Mouse (Mus musculus): ENCODE results near the gene Zfp346. TPM values are rescaled to one million over a fixed set of nuclear protein-coding genes. Genes with fewer than 3 reads are reported as not detected.
A peak's percentile ranks its signal among the peaks of the same experiment; 100 is the strongest.
"Not testable (repeated sequence)": the region's sequence is repeated elsewhere in the genome, so short reads cannot be mapped to it uniquely, and the experiment has no call there.

Zfp346 gene
- 23.1 and 24.3 TPM in 2 replicates for polyA plus RNA-seq (2015; fragmentation: Nextera tagmentation; extraction: Ambion mirVana)

DNA sequence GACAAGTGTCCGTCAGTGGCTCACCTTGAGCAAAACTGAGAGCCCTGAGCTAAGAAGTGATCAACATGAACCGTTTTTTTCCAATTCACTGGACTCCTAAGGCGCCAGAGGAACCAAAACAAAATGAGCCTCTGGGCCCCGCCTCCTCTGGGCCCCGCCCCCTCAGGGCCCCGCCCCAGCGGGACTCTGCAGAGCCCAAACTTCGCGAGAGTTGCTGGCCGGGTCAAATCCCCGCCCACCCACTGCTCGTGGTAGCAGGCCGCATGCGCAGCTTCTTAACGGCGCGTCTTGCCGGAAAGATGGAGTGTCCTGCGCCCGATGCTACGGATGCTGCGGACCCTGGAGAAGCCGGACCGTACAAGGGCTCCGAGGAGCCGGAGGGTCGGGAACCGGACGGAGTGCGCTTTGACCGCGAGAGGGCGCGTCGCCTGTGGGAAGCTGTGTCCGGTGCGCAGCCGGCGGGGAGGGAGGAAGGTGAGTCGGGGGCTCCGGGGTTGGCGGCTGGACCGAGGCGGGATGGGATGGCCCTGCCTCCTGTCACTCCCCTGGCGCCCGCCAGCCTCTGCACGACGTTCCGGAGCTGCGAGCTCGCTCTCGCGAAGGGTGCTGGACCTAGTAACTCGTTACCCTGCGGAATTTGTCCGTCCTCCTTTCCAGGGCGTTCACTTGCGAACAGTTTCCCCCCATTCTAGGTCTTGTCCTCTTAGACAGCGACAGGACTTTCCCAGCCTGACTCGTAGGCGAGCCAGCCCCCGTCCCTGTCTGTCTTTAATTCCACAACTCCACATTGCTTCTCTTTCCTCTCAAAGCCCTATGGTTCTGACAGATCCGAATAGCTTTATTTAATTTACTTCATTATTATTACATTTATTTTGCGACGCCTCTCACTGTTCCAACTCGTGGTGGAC lies at the start of gene Zfp346:
TSS of gene Zfp346 (plus strand) at position 267 of the 908 bp plus-strand sequence.
- H3K9ac ChIP-seq = peak within 1 kb of the TSS; percentile 95
- H3K27ac ChIP-seq = peak within 1 kb of the TSS; percentile 81
- no peaks in the 10 kb centered on the region for H3K27me3 ChIP-seq
- H3K36me3 ChIP-seq (ENCODE audit: poor library complexity, severe bottlenecking) = peaks cover 21% of the 10 kb centered on the region
- peak; percentile 94 for ATAC-seq
- H3K4me2 ChIP-seq = peak within 1 kb of the TSS; percentile 89
- WGBS = 1% methylated on average over 65 of the region's 66 CpGs
- H3K4me3 ChIP-seq = peak within 1 kb of the TSS; percentile 89
- H3K4me1 ChIP-seq = peaks cover 13% of the 10 kb centered on the region
- H3K9me3 ChIP-seq (replicated peaks) = no peaks in the 10 kb centered on the region

DNA sequence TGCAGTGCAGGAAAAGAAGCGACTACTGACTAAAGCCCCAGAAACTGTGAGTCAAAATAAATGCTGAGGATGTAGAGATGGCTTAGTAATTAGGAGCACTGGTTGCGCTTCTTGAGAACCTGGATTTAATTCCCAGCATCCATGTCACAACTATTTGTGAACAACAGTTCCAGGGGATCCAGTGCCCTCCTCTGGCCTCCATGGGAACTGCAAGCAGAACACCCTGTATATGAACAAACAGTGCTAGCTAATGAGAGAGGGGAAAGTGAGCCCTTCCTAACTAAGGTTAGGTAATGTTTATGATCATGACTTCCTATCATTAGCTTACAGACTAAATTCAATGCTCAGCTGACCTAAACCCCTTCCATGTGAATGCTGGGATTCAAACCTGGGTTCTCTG lies 47.1 kb upstream of the Zfp346 start:
- ATAC-seq = no peak
- no peaks in the 10 kb centered on the region for H3K4me1 ChIP-seq

DNA sequence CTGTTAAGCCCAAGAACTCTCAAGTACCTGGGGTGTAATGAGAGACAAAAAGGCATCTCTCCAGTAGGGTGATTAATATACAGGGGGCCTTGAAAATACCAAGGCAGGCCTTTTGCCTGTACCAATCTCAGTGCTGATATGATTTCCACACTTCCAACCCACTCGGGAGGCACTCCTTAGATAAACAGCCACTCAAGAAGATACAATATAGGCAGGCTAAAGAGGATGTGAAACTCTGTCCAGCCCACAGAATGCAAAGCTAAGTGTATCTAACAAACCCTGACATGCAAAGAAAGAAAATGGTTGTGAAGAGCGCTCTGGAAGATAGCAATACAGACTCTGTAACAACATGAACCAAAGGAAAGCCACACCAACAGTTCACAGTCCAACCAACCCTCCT lies 41.8 kb upstream of the Zfp346 start:
- Histone ChIP-seq H3K4me2 (no peak overlapping the region), H3K27me3 (no peaks in the 10 kb centered on the region), H3K27ac (no peak overlapping the region), H3K4me3 (no peak overlapping the region), H3K9me3 (replicated peaks) (no peaks in the 10 kb centered on the region), H3K36me3 (ENCODE audit: poor library complexity, severe bottlenecking) (0 out of 2 replicates have a peak, but pooled peaks cover 2% of the 10 kb centered on the region), H3K4me1 (no peaks in the 10 kb centered on the region), H3K9ac (no peak overlapping the region)
- no peak for ATAC-seq
- WGBS = 90% methylated on average over 2 of the region's 2 CpGs

More for the DNA sequence above, 47.1 kb upstream of the Zfp346 start:
- Histone ChIP-seq H3K4me3 (no peak overlapping the region), H3K27me3 (no peaks in the 10 kb centered on the region), H3K9me3 (replicated peaks) (no peaks in the 10 kb centered on the region), H3K36me3 (ENCODE audit: poor library complexity, severe bottlenecking) (peaks cover 18% of the 10 kb centered on the region), H3K9ac (no peak overlapping the region), H3K27ac (no peak overlapping the region), H3K4me2 (no peak overlapping the region)
- 95% methylated on average over 2 of the region's 2 CpGs for WGBS

DNA sequence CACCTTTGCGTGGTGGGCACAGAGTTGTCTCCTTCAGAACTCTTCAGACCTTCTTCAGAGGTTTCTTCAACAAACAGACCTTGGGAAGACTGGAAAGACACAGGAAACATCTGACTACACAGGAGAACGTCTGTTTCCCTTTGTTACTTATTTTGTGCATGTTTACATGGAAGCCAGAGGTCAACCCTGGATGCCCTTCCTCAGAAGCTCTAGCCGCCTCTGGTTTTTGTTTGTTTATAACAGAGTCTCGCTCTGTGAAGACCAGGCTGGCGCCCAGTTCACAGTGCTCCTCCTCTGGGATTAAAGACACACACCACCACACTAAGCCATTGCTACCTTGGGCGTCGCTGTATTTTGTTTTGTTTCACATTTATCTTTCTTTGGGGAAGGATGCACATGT lies 35.4 kb upstream of the Zfp346 start:
- Histone ChIP-seq H3K4me1 (no peaks in the 10 kb centered on the region), H3K27me3 (no peaks in the 10 kb centered on the region), H3K4me2 (no peak overlapping the region), H3K36me3 (ENCODE audit: poor library complexity, severe bottlenecking) (0 out of 2 replicates have a peak, but pooled peaks cover 3% of the 10 kb centered on the region), H3K9me3 (replicated peaks) (no peaks in the 10 kb centered on the region), H3K9ac (no peak overlapping the region), H3K27ac (no peak overlapping the region), H3K4me3 (no peak overlapping the region)
- 79% methylated on average over 7 of the region's 7 CpGs for WGBS
- no peak for ATAC-seq

DNA sequence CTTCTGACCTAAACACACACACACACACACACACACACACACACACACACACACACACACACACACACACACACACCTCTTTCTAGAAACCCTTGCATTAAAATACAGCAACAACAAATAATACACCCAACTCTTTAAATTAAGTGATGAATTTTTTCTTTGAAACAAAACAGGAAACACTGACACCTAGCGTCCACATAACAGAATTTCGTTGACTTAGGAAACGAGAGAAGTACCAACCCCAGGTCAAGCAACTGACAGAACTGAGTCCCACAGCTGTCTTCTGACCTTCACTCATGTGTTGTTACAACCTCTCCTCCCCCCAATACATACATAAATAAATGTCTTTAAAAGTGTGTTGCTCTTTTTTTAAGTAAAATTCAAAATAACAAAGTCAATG lies 33.8 kb upstream of the Zfp346 start:
- no peak overlapping the region for H3K27ac ChIP-seq
- 3% methylated on average over 3 of the region's 3 CpGs for WGBS
- H3K4me1 ChIP-seq = no peaks in the 10 kb centered on the region
- no peak overlapping the region for H3K4me2 ChIP-seq
- no peak overlapping the region for H3K4me3 ChIP-seq
- H3K27me3 ChIP-seq = no peaks in the 10 kb centered on the region
- no peak for ATAC-seq
- peaks cover 14% of the 10 kb centered on the region for H3K36me3 ChIP-seq (ENCODE audit: poor library complexity, severe bottlenecking)
- no peaks in the 10 kb centered on the region for H3K9me3 ChIP-seq (replicated peaks)
- no peak overlapping the region for H3K9ac ChIP-seq

DNA sequence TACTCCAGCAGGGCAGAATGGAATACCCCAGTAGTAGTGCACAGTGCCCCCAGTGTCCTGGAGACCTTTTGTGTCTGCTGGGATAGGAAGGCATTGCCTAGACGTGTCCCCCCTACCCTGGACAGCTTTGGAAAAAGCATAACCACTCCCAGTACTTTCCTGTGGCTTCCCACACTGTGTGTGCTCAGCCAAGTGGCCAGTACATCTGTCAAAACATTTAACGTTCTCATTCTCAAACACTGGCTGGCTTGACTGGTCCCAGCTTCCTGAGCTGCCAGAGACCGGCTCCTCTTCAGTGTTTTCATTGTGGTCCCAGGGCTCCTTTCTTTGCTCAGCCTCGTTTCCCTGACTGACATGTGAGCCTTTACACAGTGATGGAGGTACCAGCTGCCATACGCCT lies 29.5 kb upstream of the Zfp346 start:
- no peak for ATAC-seq
- 28% methylated on average over 5 of the region's 5 CpGs for WGBS

DNA sequence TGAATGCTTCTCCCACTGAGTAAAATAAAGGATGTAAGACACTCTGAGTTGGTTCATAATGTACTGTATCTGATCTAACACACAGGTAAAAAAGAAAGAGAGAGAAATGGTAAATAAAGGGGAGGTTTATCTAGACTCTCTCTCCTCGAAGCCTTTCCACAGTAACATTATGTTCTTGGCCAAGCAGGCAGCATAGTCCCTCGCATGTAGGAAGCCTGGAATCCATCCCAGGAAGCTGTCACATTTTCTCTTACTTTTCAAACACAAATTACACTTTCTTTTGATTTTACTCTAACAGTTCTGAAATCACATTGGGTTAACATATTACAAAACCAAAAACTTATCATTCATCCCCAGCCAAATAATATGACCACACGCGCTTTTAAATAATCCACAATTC lies 12.5 kb upstream of the Zfp346 start:
- Histone ChIP-seq H3K4me1 (no peaks in the 10 kb centered on the region), H3K4me2 (no peak overlapping the region), H3K27ac (no peak overlapping the region), H3K36me3 (ENCODE audit: poor library complexity, severe bottlenecking) (peaks cover 14% of the 10 kb centered on the region), H3K9me3 (replicated peaks) (no peaks in the 10 kb centered on the region), H3K9ac (no peak overlapping the region), H3K4me3 (no peak overlapping the region), H3K27me3 (no peaks in the 10 kb centered on the region)
- 88% methylated on average over 4 of the region's 4 CpGs for WGBS
- ATAC-seq = no peak

More for the DNA sequence above, 29.5 kb upstream of the Zfp346 start:
- peaks cover 23% of the 10 kb centered on the region for H3K36me3 ChIP-seq (ENCODE audit: poor library complexity, severe bottlenecking)
- no peak overlapping the region for H3K27ac ChIP-seq
- H3K4me2 ChIP-seq = no peak overlapping the region
- no peaks in the 10 kb centered on the region for H3K4me1 ChIP-seq
- no peaks in the 10 kb centered on the region for H3K9me3 ChIP-seq (replicated peaks)
- no peak overlapping the region for H3K9ac ChIP-seq
- H3K27me3 ChIP-seq = no peaks in the 10 kb centered on the region
- H3K4me3 ChIP-seq = no peak overlapping the region

DNA sequence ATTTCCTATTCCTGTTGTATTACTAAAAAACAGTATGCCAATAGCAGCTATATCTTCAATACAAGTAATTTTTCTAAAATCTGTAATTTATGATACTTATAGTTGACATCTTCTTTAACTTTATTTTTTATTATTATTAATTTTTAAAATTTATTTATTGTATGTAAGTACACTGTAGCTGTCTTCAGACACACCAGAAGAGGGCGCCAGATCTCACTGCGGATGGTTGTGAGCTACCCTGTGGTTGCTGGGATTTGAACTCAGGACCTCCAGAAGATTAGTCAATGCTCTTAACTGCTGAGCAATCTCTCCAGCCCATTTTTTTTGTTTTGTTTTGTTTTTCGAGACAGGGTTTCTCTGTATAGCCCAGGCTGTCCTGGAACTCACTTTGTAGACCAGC lies 7.3 kb upstream of the Zfp346 start:
- not testable (repeated sequence) for ATAC-seq, H3K27ac ChIP-seq
- 92% methylated on average over 3 of the region's 3 CpGs for WGBS

DNA sequence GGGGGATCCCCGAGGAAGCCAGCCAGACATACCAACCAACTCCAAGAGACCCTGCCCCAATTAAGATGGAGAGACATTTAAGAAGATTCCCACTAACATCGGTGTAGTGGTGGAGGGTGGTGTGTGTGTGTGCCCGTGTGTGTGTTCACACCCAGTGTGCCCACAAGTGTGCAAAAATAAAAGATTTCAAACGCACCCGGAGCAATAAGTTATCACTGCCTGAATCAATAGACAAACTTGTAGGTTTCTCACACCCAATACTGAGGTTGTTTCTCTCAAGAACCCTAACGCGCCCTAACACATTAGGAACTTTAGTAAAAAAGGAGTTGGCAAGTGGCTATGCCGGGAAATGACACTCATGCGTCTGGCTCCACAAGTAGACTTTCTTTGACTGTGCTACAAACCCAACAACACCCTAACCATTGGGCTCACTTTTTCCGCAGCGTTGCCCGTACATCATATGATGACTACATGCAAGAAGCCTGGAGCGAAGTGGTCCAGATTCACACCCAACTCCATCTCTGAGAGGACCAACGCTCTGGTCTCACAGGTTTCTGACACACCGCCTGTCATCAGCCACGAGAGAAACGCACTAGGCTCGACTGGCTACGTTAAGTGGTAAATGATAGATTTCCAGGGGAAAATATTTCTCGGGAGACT lies 5.9 kb upstream of the Zfp346 start:
- no peaks in the 10 kb centered on the region for H3K27me3 ChIP-seq
- WGBS = 35% methylated on average over 20 of the region's 20 CpGs
- no peak for ATAC-seq

More for the DNA sequence above, 7.3 kb upstream of the Zfp346 start:
- H3K9ac ChIP-seq; H3K27me3 ChIP-seq; H3K9me3 ChIP-seq (replicated peaks); H3K4me2 ChIP-seq; H3K4me1 ChIP-seq; H3K4me3 ChIP-seq; H3K36me3 ChIP-seq (ENCODE audit: poor library complexity, severe bottlenecking): not testable (repeated sequence)

DNA sequence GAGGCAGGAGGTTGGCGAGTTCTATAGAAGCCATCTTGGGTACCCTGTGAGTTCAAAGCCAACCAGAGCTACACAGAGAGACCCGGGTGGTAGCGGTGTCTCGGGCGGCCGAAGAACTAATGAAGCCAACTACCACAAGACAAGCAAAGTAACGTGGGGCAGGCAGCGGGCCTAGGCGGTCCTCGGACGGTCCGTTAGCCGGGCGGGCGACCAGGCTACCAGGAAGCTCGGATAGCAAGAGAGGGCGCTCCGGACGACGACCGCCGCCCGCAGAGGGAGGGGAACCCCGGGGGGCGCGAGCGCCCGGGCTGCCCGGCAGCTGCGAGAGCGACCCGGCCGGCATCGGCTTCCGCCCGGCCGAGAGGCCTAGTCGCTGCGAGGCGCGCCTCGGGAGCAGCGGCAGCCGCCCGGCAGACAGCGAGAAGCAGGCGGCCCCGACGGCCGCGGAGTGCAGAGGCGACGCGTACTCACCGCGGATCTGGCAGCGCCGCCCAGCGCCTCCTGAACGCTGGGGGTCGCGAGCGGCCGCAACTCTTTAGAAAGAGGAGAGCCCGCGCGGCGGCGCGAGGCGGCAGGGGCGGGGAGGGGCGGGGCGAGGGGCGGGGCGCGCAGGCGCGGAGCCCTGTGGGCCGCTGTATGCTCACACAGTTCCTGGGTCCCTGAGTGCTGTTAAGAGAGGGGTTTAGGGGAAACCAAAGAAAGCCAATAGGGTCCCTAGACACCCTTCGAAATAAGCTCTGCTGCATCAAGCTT lies 5.2 kb upstream of the Zfp346 start, which contains the start of gene Uimc1:
TSS of gene Uimc1 (minus strand) at position 575 of the 753 bp plus-strand sequence.
- Histone ChIP-seq H3K36me3 (ENCODE audit: poor library complexity, severe bottlenecking) (no peaks in the 10 kb centered on the region), H3K4me1 (peaks cover 8% of the 10 kb centered on the region), H3K4me3 (peak within 1 kb of the TSS; percentile 78), H3K9ac (peak within 1 kb of the TSS; percentile 91), H3K27ac (peak within 1 kb of the TSS; percentile 91), H3K9me3 (replicated peaks) (no peaks in the 10 kb centered on the region), H3K4me2 (peak within 1 kb of the TSS; percentile 60), H3K27me3 (no peaks in the 10 kb centered on the region)
- ATAC-seq = peak; percentile 96
- under 1% methylated on average over 72 of the region's 81 CpGs for WGBS

More for the DNA sequence above, 5.9 kb upstream of the Zfp346 start:
- Histone ChIP-seq H3K4me3 (peak overlapping the region; percentile 78), H3K36me3 (ENCODE audit: poor library complexity, severe bottlenecking) (no peaks in the 10 kb centered on the region), H3K4me2 (peak overlapping the region; percentile 60), H3K9me3 (replicated peaks) (no peaks in the 10 kb centered on the region), H3K27ac (peak overlapping the region; percentile 91), H3K4me1 (peaks cover 8% of the 10 kb centered on the region), H3K9ac (peak overlapping the region; percentile 91)

DNA sequence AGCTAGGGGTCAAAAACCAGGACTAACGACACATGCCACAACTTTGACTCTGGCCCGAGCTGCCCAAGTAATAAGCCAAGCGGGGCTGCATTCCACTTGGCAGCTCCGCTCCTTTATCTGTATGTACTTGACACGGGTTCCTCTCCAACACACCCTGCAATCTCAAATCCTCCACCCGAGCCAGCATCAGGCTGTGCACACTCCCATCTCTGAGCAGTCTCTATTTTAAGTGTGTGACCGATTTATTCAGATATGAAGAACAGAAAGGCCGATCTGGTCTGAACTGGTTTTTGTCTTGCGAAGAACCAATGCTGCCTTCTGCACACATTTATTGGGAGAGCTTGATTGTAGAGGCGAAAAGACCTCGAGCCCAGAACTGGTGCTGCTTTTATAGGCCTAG lies 3.5 kb upstream of the Zfp346 start:
- no peaks in the 10 kb centered on the region for H3K36me3 ChIP-seq (ENCODE audit: poor library complexity, severe bottlenecking)
- H3K9ac ChIP-seq = no peak overlapping the region
- no peak overlapping the region for H3K4me3 ChIP-seq
- no peak overlapping the region for H3K4me2 ChIP-seq
- WGBS = 95% methylated on average over 11 of the region's 11 CpGs
- H3K9me3 ChIP-seq (replicated peaks) = no peaks in the 10 kb centered on the region
- no peak for ATAC-seq
- H3K27ac ChIP-seq = no peak overlapping the region
- H3K4me1 ChIP-seq = peaks cover 17% of the 10 kb centered on the region
- no peaks in the 10 kb centered on the region for H3K27me3 ChIP-seq
